ENCODE assay signal across 8 mouse cellular contexts in genomic region chr8:119574437-119575365, GRCm38 (mm10). TPM values are rescaled to one million over a fixed set of nuclear protein-coding genes. Genes with fewer than 3 reads are reported as not detected.
DNase-seq lines count a peak whose midpoint lies in the region; ATAC-seq lines count a peak whose summit lies in the region.

Hsdl1 (minus strand) TSS chr8:119575183.
Dnaaf1 (plus strand) TSS chr8:119575235.

- H3K9ac ChIP-seq in hindbrain, embryonic 13.5 days: peak within 1 kb of the TSS; percentile 84

- H3K27ac ChIP-seq in hindbrain, embryonic 13.5 days: peak within 1 kb of the TSS; percentile 85

- WGBS in hindbrain, embryonic 13.5 days: under 1% methylated on average over 95 of the region's 97 CpGs

- no peaks in the 10 kb centered on the region for H3K9me3 ChIP-seq in hindbrain, embryonic 13.5 days

- peak; percentile 86 for DNase-seq in R1 (ENCODE audit: low read depth, low spot score)
- peak; percentile 98 for DNase-seq in cerebellum, postnatal 14 days
- DNase-seq in frontal cortex, postnatal 14 days (ENCODE audit: low spot score in 2 of 2): peak; percentile 85 to 92
- peak; percentile 94 for DNase-seq in layer of hippocampus, postnatal 36 days
- DNase-seq in lung, postnatal 25 days (ENCODE audit: low spot score): peak; percentile 96
- DNase-seq in retina, adult 2 months (ENCODE audit: low read depth, low spot score): peak; percentile 87
- DNase-seq in thymus, postnatal 25 days: peak; percentile 96

- H3K27me3 ChIP-seq in hindbrain, embryonic 13.5 days: peaks cover 34% of the 10 kb centered on the region

- peak within 1 kb of the TSS; percentile 84 for H3K4me3 ChIP-seq in hindbrain, embryonic 13.5 days

- H3K36me3 ChIP-seq in hindbrain, embryonic 13.5 days: no peaks in the 10 kb centered on the region

- peak; percentile 91 for ATAC-seq in hindbrain, embryonic 13.5 days (ENCODE audit: low FRiP score)

- peaks cover 34% of the 10 kb centered on the region for H3K4me1 ChIP-seq in hindbrain, embryonic 13.5 days (replicated peaks)

- H3K4me2 ChIP-seq in hindbrain, embryonic 13.5 days: peak within 1 kb of the TSS; percentile 88

RNA-seq across cellular contexts. Expression of gene Hsdl1, which starts in this region (rescaled TPM):
- polyA plus RNA-seq in hindbrain, embryonic 13.5 days (2015; fragmentation: Nextera tagmentation; extraction: Ambion mirVana): 138 and 150 TPM in 2 replicates
- 10 to 100 TPM; 39.8 to 42.0 TPM for total RNA-seq in layer of hippocampus, postnatal 36 days (2021)

RNA-seq across cellular contexts. Expression of gene Dnaaf1, which starts in this region (rescaled TPM):
- polyA plus RNA-seq in hindbrain, embryonic 13.5 days (2015; fragmentation: Nextera tagmentation; extraction: Ambion mirVana): 0.29 and 0.31 TPM in 2 replicates
- under 1 TPM; 0.12 to 0.18 TPM for total RNA-seq in layer of hippocampus, postnatal 36 days (2021)

Comparison
In these comparisons a context has a peak if more than half of its experiments do, and no peak if none do; other contexts are left out.
1. Peak in every context shown above with its lines: DNase-seq, ATAC-seq, H3K4me3 ChIP-seq and H3K27ac ChIP-seq.